Mouse (Mus musculus) gastrocnemius, postnatal 14 days (tissue): ENCODE measurements at regions not wholly inside any gene's neighbourhood (a gene's known extent, or its start where the extent isn't known, plus 50 kb on each side); places are given as distances from the start of the nearest gene placed in this dataset.

Source experiments
- DNase-seq: peaks from one replicate; pipeline ENCODE4 v3.0.0; 2021; ENCODE audit warnings: mixed read lengths
- intact Hi-C: fragments of 180-260 bp; cut with DNase I; formaldehyde crosslinking; loops from one replicate; pipeline ENCODE4 v1.15.1; 2025; ENCODE audit warnings: low total_unique reads

- intact Hi-C loops = no loop called here
- no peak for DNase-seq
Measured at GRCm38 (mm10) chr10:66433490-66433889, 662.4 kb upstream of the Jmjd1c start.

GRCm38 (mm10) chr10:66470684-66471083 is 625.2 kb upstream of the Jmjd1c start:
- intact Hi-C loops = no loop called here
- no peak for DNase-seq

- intact Hi-C loops = no loop called here
- DNase-seq = no peak
Measured at GRCm38 (mm10) chr10:66472038-66472437, 623.9 kb upstream of the Jmjd1c start.

- intact Hi-C loops = no loop called here
- no peak for DNase-seq
Measured at GRCm38 (mm10) chr10:66475187-66475735, 620.7 kb upstream of the Jmjd1c start.

- no peak for DNase-seq
- intact Hi-C loops = no loop called here
Measured at GRCm38 (mm10) chr10:66490871-66491270, 605.1 kb upstream of the Jmjd1c start.

GRCm38 (mm10) chr10:66491850-66492249 is 604.1 kb upstream of the Jmjd1c start:
- no peak for DNase-seq

GRCm38 (mm10) chr10:66539846-66540245 is 556.1 kb upstream of the Jmjd1c start:
- no peak for DNase-seq
- intact Hi-C loops = no loop called here

More at GRCm38 (mm10) chr10:66491850-66492249, 604.1 kb upstream of the Jmjd1c start:
- intact Hi-C loops = no loop called here

GRCm38 (mm10) chr10:66546656-66547055 is 549.3 kb upstream of the Jmjd1c start:
- intact Hi-C loops = no loop called here
- DNase-seq = no peak

- intact Hi-C loops = no loop called here
- DNase-seq = no peak
Measured at GRCm38 (mm10) chr10:66547660-66548059, 548.3 kb upstream of the Jmjd1c start.

- no peak for DNase-seq
- intact Hi-C loops = no loop called here
Measured at GRCm38 (mm10) chr10:66548073-66548472, 547.9 kb upstream of the Jmjd1c start.

GRCm38 (mm10) chr10:66552919-66553318 is 543.0 kb upstream of the Jmjd1c start:
- no peak for DNase-seq
- intact Hi-C loops = no loop called here

- intact Hi-C loops = no loop called here
- no peak for DNase-seq
Measured at GRCm38 (mm10) chr10:66554259-66554658, 541.7 kb upstream of the Jmjd1c start.

GRCm38 (mm10) chr10:66558097-66558840 is 537.7 kb upstream of the Jmjd1c start:
- no peak for DNase-seq
- intact Hi-C loops = no loop called here

GRCm38 (mm10) chr10:66565374-66565773 is 530.6 kb upstream of the Jmjd1c start:
- intact Hi-C loops = no loop called here
- DNase-seq = no peak

GRCm38 (mm10) chr10:66574846-66575535 is 520.9 kb upstream of the Jmjd1c start:
- intact Hi-C loops = no loop called here
- no peak for DNase-seq

GRCm38 (mm10) chr10:66593001-66593400 is 502.9 kb upstream of the Jmjd1c start:
- DNase-seq = no peak
- intact Hi-C loops = no loop called here

GRCm38 (mm10) chr10:66593506-66593905 is 502.4 kb upstream of the Jmjd1c start:
- no peak for DNase-seq
- intact Hi-C loops = no loop called here

GRCm38 (mm10) chr10:66597952-66598351 is 498.0 kb upstream of the Jmjd1c start:
- no peak for DNase-seq
- intact Hi-C loops = no loop called here

- intact Hi-C loops = no loop called here
- no peak for DNase-seq
Measured at GRCm38 (mm10) chr10:66607141-66607540, 488.8 kb upstream of the Jmjd1c start.

GRCm38 (mm10) chr10:66616280-66616679 is 479.6 kb upstream of the Jmjd1c start:
- no peak for DNase-seq
- intact Hi-C loops = no loop called here

- intact Hi-C loops = no loop called here
- no peak for DNase-seq
Measured at GRCm38 (mm10) chr10:66630996-66631395, 464.9 kb upstream of the Jmjd1c start.
